Comparison of ENCODE assay signal across 26 mouse cellular contexts in genomic region chr5:20103869-20104268, GRCm38 (mm10).
"Had no signal": no experiment of that assay in that cellular context is flagged by ENCODE, and none has a peak within 500 bp of the region (broad histone marks: within the 10 kb centered on the region; RNA-seq: fewer than 3 reads in every experiment).

No protein-coding gene starts in this region.

- H3K4me1 ChIP-seq: embryonic facial prominence, embryonic 10.5 days; embryonic facial prominence, embryonic 12.5 days; embryonic facial prominence, embryonic 13.5 days; embryonic facial prominence, embryonic 15.5 days; forebrain, embryonic 10.5 days; forebrain, embryonic 12.5 days had no signal

- H3K4me2 ChIP-seq: embryonic facial prominence, embryonic 12.5 days; embryonic facial prominence, embryonic 13.5 days; embryonic facial prominence, embryonic 15.5 days; forebrain, embryonic 12.5 days; forebrain, embryonic 13.5 days; forebrain, embryonic 15.5 days had no signal

- ATAC-seq: forebrain, embryonic 13.5 days; forebrain, embryonic 14.5 days; forebrain, embryonic 15.5 days; forebrain, embryonic 16.5 days; forebrain, postnatal 0 days had no signal

- H3K36me3 ChIP-seq: embryonic facial prominence, embryonic 10.5 days; embryonic facial prominence, embryonic 12.5 days; embryonic facial prominence, embryonic 13.5 days; embryonic facial prominence, embryonic 15.5 days; forebrain, embryonic 10.5 days; forebrain, embryonic 12.5 days; forebrain, embryonic 15.5 days had no signal

- H3K9ac ChIP-seq: embryonic facial prominence, embryonic 12.5 days; embryonic facial prominence, embryonic 13.5 days; embryonic facial prominence, embryonic 15.5 days; forebrain, embryonic 12.5 days; forebrain, embryonic 13.5 days; forebrain, embryonic 15.5 days; forebrain, postnatal 0 days had no signal

- H3K9me3 ChIP-seq: embryonic facial prominence, embryonic 10.5 days; embryonic facial prominence, embryonic 12.5 days; embryonic facial prominence, embryonic 13.5 days; embryonic facial prominence, embryonic 15.5 days; forebrain, embryonic 10.5 days; forebrain, embryonic 12.5 days; forebrain, embryonic 13.5 days; forebrain, embryonic 15.5 days had no signal

- H3K27me3 ChIP-seq: embryonic facial prominence, embryonic 12.5 days; embryonic facial prominence, embryonic 13.5 days; embryonic facial prominence, embryonic 15.5 days; forebrain, embryonic 12.5 days; forebrain, embryonic 13.5 days; forebrain, embryonic 15.5 days had no signal

- DNase-seq: cerebellum, adult 8-10 months; cerebellum, adult 9-10 months; cerebellum, adult 9-11 months; cerebellum, postnatal 25 days; cerebellum, postnatal 36 days; embryo, embryonic 11 days; forebrain, postnatal 0 days; gastrocnemius, adult 2 months; gastrocnemius, postnatal 10 days; gastrocnemius, postnatal 14 days; gastrocnemius, postnatal 25 days; gastrocnemius, postnatal 36 days; heart, adult 11 months; heart, adult 18-20 months; heart, adult 2 months had no signal

- H3K27ac ChIP-seq: embryonic facial prominence, embryonic 10.5 days; embryonic facial prominence, embryonic 12.5 days; embryonic facial prominence, embryonic 13.5 days; embryonic facial prominence, embryonic 15.5 days; forebrain, embryonic 10.5 days; forebrain, embryonic 12.5 days; forebrain, embryonic 13.5 days; forebrain, embryonic 15.5 days; gastrocnemius, adult 2 months; heart, adult 2 months had no signal

- H3K4me3 ChIP-seq: embryonic facial prominence, embryonic 10.5 days; embryonic facial prominence, embryonic 12.5 days; embryonic facial prominence, embryonic 13.5 days; embryonic facial prominence, embryonic 15.5 days; erythroblast, embryonic 14.5 days; forebrain, embryonic 10.5 days; forebrain, embryonic 12.5 days; forebrain, embryonic 13.5 days; forebrain, embryonic 15.5 days; gastrocnemius, adult 2 months; heart, adult 2 months had no signal
